Mouse (Mus musculus): ENCODE data around the gene 4931428L18Rik. TPM values are rescaled to one million over a fixed set of nuclear protein-coding genes. Genes with fewer than 3 reads are reported as not detected.
"Not testable (repeated sequence)": the region's sequence is repeated elsewhere in the genome, so short reads cannot be mapped to it uniquely, and the experiment has no call there.

The 4931428L18Rik gene
- polyA plus RNA-seq, 1 experiment: not detected

- Histone ChIP-seq H3K4me1 (ENCODE audit: control insufficient read depth, insufficient read depth, low read length) (no peaks in the 10 kb centered on the region), H3K4me3 (ENCODE audit: insufficient read depth, low read length) (no peak overlapping the region), H3K27ac (ENCODE audit: insufficient read depth, low read length) (no peak overlapping the region)
- TF ChIP-seq POLR2A (IDR thresholded peaks at IDR 0.05; ENCODE audit: low read depth, low read length) (no peak), CTCF (IDR thresholded peaks at IDR 0.05; ENCODE audit: borderline replicate concordance, insufficient read depth, low read length) (no peak)
Measured at GRCm38 (mm10) chr1:31042793-31043192, 179.7 kb downstream of the 4931428L18Rik start.

- Histone ChIP-seq H3K4me1 (ENCODE audit: control insufficient read depth, insufficient read depth, low read length) (no peaks in the 10 kb centered on the region), H3K4me3 (ENCODE audit: insufficient read depth, low read length) (no peak overlapping the region), H3K27ac (ENCODE audit: insufficient read depth, low read length) (no peak overlapping the region)
- no peak for TF ChIP-seq POLR2A (IDR thresholded peaks at IDR 0.05; ENCODE audit: low read depth, low read length)
- no peak for TF ChIP-seq CTCF (IDR thresholded peaks at IDR 0.05; ENCODE audit: borderline replicate concordance, insufficient read depth, low read length)
Measured at GRCm38 (mm10) chr1:31033851-31034534, 188.5 kb downstream of the 4931428L18Rik start.

- Histone ChIP-seq H3K4me1 (ENCODE audit: control insufficient read depth, insufficient read depth, low read length) (no peaks in the 10 kb centered on the region), H3K27ac (ENCODE audit: insufficient read depth, low read length) (no peak overlapping the region), H3K4me3 (ENCODE audit: insufficient read depth, low read length) (no peak overlapping the region)
- TF ChIP-seq CTCF (IDR thresholded peaks at IDR 0.05; ENCODE audit: borderline replicate concordance, insufficient read depth, low read length) (no peak), POLR2A (IDR thresholded peaks at IDR 0.05; ENCODE audit: low read depth, low read length) (no peak)
Measured at GRCm38 (mm10) chr1:31032351-31032750, 190.1 kb downstream of the 4931428L18Rik start.

GRCm38 (mm10) chr1:31023173-31023572 is 199.3 kb downstream of the 4931428L18Rik start:
- TF ChIP-seq CTCF (IDR thresholded peaks at IDR 0.05; ENCODE audit: borderline replicate concordance, insufficient read depth, low read length) (no peak), POLR2A (IDR thresholded peaks at IDR 0.05; ENCODE audit: low read depth, low read length) (no peak)
- Histone ChIP-seq H3K27ac (ENCODE audit: insufficient read depth, low read length) (no peak overlapping the region), H3K4me3 (ENCODE audit: insufficient read depth, low read length) (no peak overlapping the region), H3K4me1 (ENCODE audit: control insufficient read depth, insufficient read depth, low read length) (0 out of 2 replicates have a peak, but pooled peaks cover 2% of the 10 kb centered on the region)

- Histone ChIP-seq H3K27ac (ENCODE audit: insufficient read depth, low read length) (no peak overlapping the region), H3K4me3 (ENCODE audit: insufficient read depth, low read length) (no peak overlapping the region), H3K4me1 (ENCODE audit: control insufficient read depth, insufficient read depth, low read length) (0 out of 2 replicates have a peak, but pooled peaks cover 2% of the 10 kb centered on the region)
- TF ChIP-seq CTCF (IDR thresholded peaks at IDR 0.05; ENCODE audit: borderline replicate concordance, insufficient read depth, low read length) (no peak), POLR2A (IDR thresholded peaks at IDR 0.05; ENCODE audit: low read depth, low read length) (no peak)
Measured at GRCm38 (mm10) chr1:31019283-31019682, 203.2 kb downstream of the 4931428L18Rik start.

GRCm38 (mm10) chr1:31017377-31017776 is 205.1 kb downstream of the 4931428L18Rik start:
- Histone ChIP-seq H3K27ac (ENCODE audit: insufficient read depth, low read length) (no peak overlapping the region), H3K4me3 (ENCODE audit: insufficient read depth, low read length) (no peak overlapping the region), H3K4me1 (ENCODE audit: control insufficient read depth, insufficient read depth, low read length) (0 out of 2 replicates have a peak, but pooled peaks cover 2% of the 10 kb centered on the region)
- no peak for TF ChIP-seq POLR2A (IDR thresholded peaks at IDR 0.05; ENCODE audit: low read depth, low read length)
- TF ChIP-seq CTCF (IDR thresholded peaks at IDR 0.05; ENCODE audit: borderline replicate concordance, insufficient read depth, low read length): no peak

- TF ChIP-seq CTCF (IDR thresholded peaks at IDR 0.05; ENCODE audit: borderline replicate concordance, insufficient read depth, low read length) (no peak), POLR2A (IDR thresholded peaks at IDR 0.05; ENCODE audit: low read depth, low read length) (no peak)
- Histone ChIP-seq H3K27ac (ENCODE audit: insufficient read depth, low read length) (no peak overlapping the region), H3K4me3 (ENCODE audit: insufficient read depth, low read length) (no peak overlapping the region), H3K4me1 (ENCODE audit: control insufficient read depth, insufficient read depth, low read length) (0 out of 2 replicates have a peak, but pooled peaks cover 2% of the 10 kb centered on the region)
Measured at GRCm38 (mm10) chr1:31016068-31016467, 206.4 kb downstream of the 4931428L18Rik start.

- 0 out of 2 replicates have a peak, but pooled peaks cover 2% of the 10 kb centered on the region for H3K4me1 ChIP-seq (ENCODE audit: control insufficient read depth, insufficient read depth, low read length)
- H3K4me3 ChIP-seq (ENCODE audit: insufficient read depth, low read length): no peak overlapping the region
- H3K27ac ChIP-seq (ENCODE audit: insufficient read depth, low read length): no peak overlapping the region
- TF ChIP-seq CTCF (IDR thresholded peaks at IDR 0.05; ENCODE audit: borderline replicate concordance, insufficient read depth, low read length) (no peak), POLR2A (IDR thresholded peaks at IDR 0.05; ENCODE audit: low read depth, low read length) (no peak)
Measured at GRCm38 (mm10) chr1:31015261-31015660, 207.2 kb downstream of the 4931428L18Rik start.

GRCm38 (mm10) chr1:30977868-30978267 is 244.6 kb downstream of the 4931428L18Rik start, which contains the start of gene AC153137.1:
Gene AC153137.1, minus strand, starts transcription at chr1:30977968.
- H3K4me3 ChIP-seq (ENCODE audit: insufficient read depth, low read length); H3K4me1 ChIP-seq (ENCODE audit: control insufficient read depth, insufficient read depth, low read length); H3K27ac ChIP-seq (ENCODE audit: insufficient read depth, low read length): not testable (repeated sequence)

GRCm38 (mm10) chr1:30977239-30977638 is 245.2 kb downstream of the 4931428L18Rik start:
- not testable (repeated sequence) for H3K4me3 ChIP-seq (ENCODE audit: insufficient read depth, low read length); H3K27ac ChIP-seq (ENCODE audit: insufficient read depth, low read length); H3K4me1 ChIP-seq (ENCODE audit: control insufficient read depth, insufficient read depth, low read length)

Data from embryonic fibroblast, embryonic 13.5 days (primary cell).